Mouse (Mus musculus) heart, adult 2 months (tissue): ENCODE measurements around the gene Rpl22l1.

Source experiments
- CTCF ChIP-seq: fragments of 200-600 bp; IDR thresholded peaks from 2 replicates; pipeline ENCODE4 v1.8.1; 2022; ENCODE audit warnings: antibody characterized with exemption, mild to moderate bottlenecking, moderate library complexity
- POLR2A ChIP-seq: fragments of 200-500 bp; IDR thresholded peaks from 2 replicates; pipeline ENCODE4 v1.6.1; 2011; ENCODE audit warnings: mild to moderate bottlenecking, low read depth, low read length, control low read depth; ENCODE audit not compliant: insufficient read depth

GRCm38 (mm10) chr3:28780994-28781393, 24.2 kb upstream of the Rpl22l1 start, which contains the start of gene Eif5a2:
- TF ChIP-seq CTCF (no peak), POLR2A (no peak)
